Mouse (Mus musculus): ENCODE results near the gene Fancg. TPM values are rescaled to one million over a fixed set of nuclear protein-coding genes. Genes with fewer than 3 reads are reported as not detected.

Gene Fancg
- polyA plus RNA-seq, 2 experiments = 20.4 to 31.3 TPM

DNA sequence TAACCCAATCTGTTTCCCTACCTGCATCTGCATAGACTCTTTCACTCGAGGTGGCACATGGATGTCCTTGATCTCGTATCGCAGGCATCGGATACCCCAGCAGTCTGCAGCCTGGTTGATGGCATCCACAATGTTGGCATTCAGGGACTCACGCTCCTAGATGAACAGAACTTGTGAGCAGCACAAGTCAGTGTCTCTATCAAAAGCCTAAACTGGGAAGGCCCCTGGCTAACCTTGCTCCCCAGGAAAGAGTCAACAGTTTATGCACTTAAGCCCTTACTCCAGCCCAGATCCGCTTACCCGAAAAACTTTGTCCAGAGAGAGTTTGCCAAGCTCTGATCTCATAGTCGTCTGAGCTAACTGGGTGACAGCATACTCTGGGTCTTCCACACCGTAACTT is 19.4 kb upstream of the Fancg start:
- no peak for ATAC-seq (ENCODE audit: low FRiP score, low read depth)
- 92% methylated on average over 9 of the region's 9 CpGs for WGBS
- Histone ChIP-seq H3K36me3 (ENCODE audit: control insufficient read depth, insufficient read depth, low read length) (peaks cover 55% of the 10 kb centered on the region), H3K27me3 (ENCODE audit: control insufficient read depth, insufficient read depth, low read length) (no peaks in the 10 kb centered on the region), H3K9me3 (ENCODE audit: control insufficient read depth, low read length) (no peaks in the 10 kb centered on the region), H3K4me1 (ENCODE audit: control insufficient read depth, insufficient read depth, low read length) (peaks cover 13% of the 10 kb centered on the region), H3K9ac (ENCODE audit: low read depth, low read length, severe bottlenecking) (no peak overlapping the region), H3K27ac (replicated peaks; ENCODE audit: low read depth, low read length) (no peak overlapping the region), H3K4me3 (replicated peaks; ENCODE audit: low read length) (no peak overlapping the region), H3K4me2 (replicated peaks; ENCODE audit: low read depth, low read length, severe bottlenecking) (no peak overlapping the region)
- no peak for DNase-seq (ENCODE audit: low spot score)
- TF ChIP-seq POLR2A (IDR thresholded peaks at IDR 0.05; ENCODE audit: borderline replicate concordance, extremely low read depth, insufficient read depth, insufficient read length) = no peak

DNA sequence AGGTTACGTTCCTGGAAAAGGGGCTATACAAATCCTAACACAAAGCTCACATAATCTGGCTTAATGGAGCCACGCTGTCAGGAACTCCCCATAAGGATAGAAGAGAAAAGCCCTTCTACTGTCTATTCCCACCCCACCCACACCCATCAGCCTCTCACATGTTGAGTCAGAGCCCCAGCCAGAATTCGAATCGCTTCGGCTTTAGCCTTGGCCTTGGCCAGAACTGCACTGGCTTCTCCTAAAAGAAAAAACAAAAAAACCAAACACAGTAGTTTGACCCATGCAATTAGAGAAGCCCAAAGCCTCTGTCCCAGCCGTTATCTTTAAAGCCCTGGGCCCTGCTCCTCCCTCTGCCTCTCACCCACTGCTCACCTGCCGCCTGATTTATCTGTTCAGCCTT is 18.8 kb upstream of the Fancg start:
- Histone ChIP-seq H3K4me2 (replicated peaks; ENCODE audit: low read depth, low read length, severe bottlenecking) (no peak overlapping the region), H3K9ac (ENCODE audit: low read depth, low read length, severe bottlenecking) (no peak overlapping the region), H3K36me3 (ENCODE audit: control insufficient read depth, insufficient read depth, low read length) (peaks cover 50% of the 10 kb centered on the region), H3K4me3 (replicated peaks; ENCODE audit: low read length) (no peak overlapping the region), H3K4me1 (ENCODE audit: control insufficient read depth, insufficient read depth, low read length) (peaks cover 18% of the 10 kb centered on the region), H3K27ac (replicated peaks; ENCODE audit: low read depth, low read length) (no peak overlapping the region), H3K27me3 (ENCODE audit: control insufficient read depth, insufficient read depth, low read length) (no peaks in the 10 kb centered on the region), H3K9me3 (ENCODE audit: control insufficient read depth, low read length) (no peaks in the 10 kb centered on the region)
- DNase-seq (ENCODE audit: low spot score) (no peak), ATAC-seq (ENCODE audit: low FRiP score, low read depth) (no peak)
- WGBS = 97% methylated on average over 7 of the region's 7 CpGs
- no peak for TF ChIP-seq POLR2A (IDR thresholded peaks at IDR 0.05; ENCODE audit: borderline replicate concordance, extremely low read depth, insufficient read depth, insufficient read length)

DNA sequence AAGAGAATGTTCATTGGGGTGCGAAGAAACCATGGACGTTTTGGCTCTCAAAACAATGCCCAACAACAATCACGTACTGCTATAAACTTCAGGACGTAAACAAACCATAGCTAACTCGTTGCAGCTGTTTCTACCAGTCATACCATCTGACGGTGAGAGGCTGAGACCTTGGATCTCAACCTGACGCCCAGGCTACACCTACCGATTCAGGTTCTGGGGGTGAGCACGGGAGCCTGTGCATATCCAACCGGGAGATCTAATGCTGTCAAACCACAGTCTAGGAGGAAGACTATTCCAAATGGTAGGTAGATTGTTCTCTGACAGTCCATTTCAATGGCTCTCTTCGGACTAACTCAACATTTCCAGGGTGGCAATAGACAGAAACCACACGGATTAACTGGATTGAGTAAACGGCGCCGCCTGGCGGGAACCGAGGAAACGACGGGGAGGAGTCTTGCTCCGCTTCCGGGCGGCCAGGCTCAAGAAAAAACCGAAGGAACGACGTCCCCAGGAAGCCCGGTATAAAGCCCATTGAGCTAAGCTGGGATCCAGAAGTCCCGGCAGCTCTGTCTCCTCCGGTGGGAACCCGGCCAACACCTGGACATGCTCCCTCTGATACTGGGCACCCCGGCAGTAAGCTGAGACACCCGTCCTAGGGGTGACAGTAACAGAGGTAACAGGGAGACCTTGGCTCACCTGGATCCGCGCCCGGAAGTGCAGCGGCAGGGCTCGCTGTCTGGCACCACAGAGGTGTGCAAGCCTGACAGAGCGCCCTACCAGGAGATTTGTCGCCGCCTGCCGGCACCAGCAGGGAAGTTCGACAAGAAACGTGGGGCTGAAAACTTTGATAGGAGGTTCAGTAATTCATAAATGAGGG is 15.0 kb upstream of the Fancg start, which contains the start of gene Pigo:
Pigo (minus strand) TSS at position 736 of the 877 bp plus-strand sequence.
- H3K27me3 ChIP-seq (ENCODE audit: control insufficient read depth, insufficient read depth, low read length) = no peaks in the 10 kb centered on the region

DNA sequence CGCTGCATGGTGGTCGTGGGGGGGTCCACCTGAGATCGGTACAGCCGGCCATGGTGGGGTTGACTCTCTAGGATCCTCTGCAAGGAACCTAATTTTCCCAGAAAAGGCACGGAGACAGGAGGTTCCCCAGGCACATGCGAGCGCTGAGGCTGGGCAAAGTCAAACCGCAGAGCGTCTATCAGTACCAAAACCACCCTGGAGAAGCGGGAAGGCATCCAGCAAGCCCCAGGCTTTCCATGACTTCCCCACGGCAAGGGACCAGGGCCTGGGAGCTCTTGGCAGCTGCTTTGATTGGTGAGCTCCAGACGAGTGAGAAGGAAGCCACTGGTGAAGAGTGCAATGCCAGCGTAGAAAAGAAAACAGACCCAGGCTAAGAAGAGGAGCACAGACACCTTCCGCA is 14.4 kb upstream of the Fancg start:
- no peaks in the 10 kb centered on the region for H3K27me3 ChIP-seq (ENCODE audit: control insufficient read depth, insufficient read depth, low read length)
- H3K4me1 ChIP-seq (ENCODE audit: control insufficient read depth, insufficient read depth, low read length) = peaks cover 8% of the 10 kb centered on the region; the same call in 1 of the 2 replicates
- DNase-seq (ENCODE audit: low spot score) = no peak
- H3K4me2 ChIP-seq (replicated peaks; ENCODE audit: low read depth, low read length, severe bottlenecking) = peak overlapping the region; percentile 79
- H3K27ac ChIP-seq (replicated peaks; ENCODE audit: low read depth, low read length) = peak overlapping the region; percentile 73
- H3K4me3 ChIP-seq (replicated peaks; ENCODE audit: low read length) = peak overlapping the region; percentile 57
- no peaks in the 10 kb centered on the region for H3K9me3 ChIP-seq (ENCODE audit: control insufficient read depth, low read length)
- 83% methylated on average over 14 of the region's 14 CpGs for WGBS
- peaks cover 72% of the 10 kb centered on the region for H3K36me3 ChIP-seq (ENCODE audit: control insufficient read depth, insufficient read depth, low read length)
- ATAC-seq (ENCODE audit: low FRiP score, low read depth) = no peak
- peak overlapping the region; percentile 60 for H3K9ac ChIP-seq (ENCODE audit: low read depth, low read length, severe bottlenecking)
- no peak for TF ChIP-seq POLR2A (IDR thresholded peaks at IDR 0.05; ENCODE audit: borderline replicate concordance, extremely low read depth, insufficient read depth, insufficient read length)

More for the DNA sequence above, 15.0 kb upstream of the Fancg start, which contains the start of gene Pigo:
- ATAC-seq (ENCODE audit: low FRiP score, low read depth) (peak; percentile 89), DNase-seq (ENCODE audit: low spot score) (peak; percentile 97)
- Histone ChIP-seq H3K9ac (ENCODE audit: low read depth, low read length, severe bottlenecking) (peak within 1 kb of the TSS; percentile 60), H3K9me3 (ENCODE audit: control insufficient read depth, low read length) (no peaks in the 10 kb centered on the region), H3K4me2 (replicated peaks; ENCODE audit: low read depth, low read length, severe bottlenecking) (peak within 1 kb of the TSS; percentile 79), H3K4me1 (ENCODE audit: control insufficient read depth, insufficient read depth, low read length) (peaks cover 11% of the 10 kb centered on the region; the same call in 1 of the 2 replicates), H3K36me3 (ENCODE audit: control insufficient read depth, insufficient read depth, low read length) (peaks cover 70% of the 10 kb centered on the region), H3K27ac (replicated peaks; ENCODE audit: low read depth, low read length) (peak within 1 kb of the TSS; percentile 73), H3K4me3 (replicated peaks; ENCODE audit: low read length) (peak within 1 kb of the TSS; percentile 57)
- TF ChIP-seq POLR2A (IDR thresholded peaks at IDR 0.05; ENCODE audit: borderline replicate concordance, extremely low read depth, insufficient read depth, insufficient read length) = peak; percentile 85; the same call in 1 of the 2 replicates
- 5% methylated on average over 42 of the region's 42 CpGs for WGBS

DNA sequence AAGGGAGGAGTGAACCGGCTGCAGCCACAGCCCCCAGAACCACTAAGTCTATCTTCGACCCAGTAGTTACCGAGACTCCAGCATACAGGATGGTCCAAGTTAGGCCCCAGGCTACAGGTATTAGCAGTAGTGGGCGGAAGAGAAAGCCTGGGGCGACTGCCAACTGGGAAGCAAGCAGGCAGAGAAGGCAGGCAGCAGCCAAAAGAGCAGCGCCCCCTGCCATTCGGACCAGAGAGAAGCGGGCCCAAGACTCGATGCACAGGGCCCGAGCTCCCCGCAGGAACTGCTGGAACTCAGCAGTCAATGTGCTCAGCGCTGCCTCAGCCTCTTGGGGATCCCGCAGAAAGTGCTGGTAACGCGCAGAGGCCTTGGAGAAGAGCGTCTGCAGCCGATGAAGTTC is 11.0 kb upstream of the Fancg start:
- WGBS = 77% methylated on average over 17 of the region's 17 CpGs
- H3K9me3 ChIP-seq (ENCODE audit: control insufficient read depth, low read length) = no peaks in the 10 kb centered on the region
- no peaks in the 10 kb centered on the region for H3K27me3 ChIP-seq (ENCODE audit: control insufficient read depth, insufficient read depth, low read length)
- H3K36me3 ChIP-seq (ENCODE audit: control insufficient read depth, insufficient read depth, low read length) = peaks cover 72% of the 10 kb centered on the region
- H3K4me2 ChIP-seq (replicated peaks; ENCODE audit: low read depth, low read length, severe bottlenecking) = no peak overlapping the region
- H3K27ac ChIP-seq (replicated peaks; ENCODE audit: low read depth, low read length) = no peak overlapping the region
- H3K4me3 ChIP-seq (replicated peaks; ENCODE audit: low read length) = no peak overlapping the region
- DNase-seq (ENCODE audit: low spot score) (no peak), ATAC-seq (ENCODE audit: low FRiP score, low read depth) (no peak)
- peaks cover 8% of the 10 kb centered on the region; the same call in 1 of the 2 replicates for H3K4me1 ChIP-seq (ENCODE audit: control insufficient read depth, insufficient read depth, low read length)
- TF ChIP-seq POLR2A (IDR thresholded peaks at IDR 0.05; ENCODE audit: borderline replicate concordance, extremely low read depth, insufficient read depth, insufficient read length) = no peak
- no peak overlapping the region for H3K9ac ChIP-seq (ENCODE audit: low read depth, low read length, severe bottlenecking)
